Mouse (Mus musculus) C2C12 (cell line): ENCODE results near the gene Stk38l.

Experiments
- CEBPB ChIP-seq: IDR thresholded peaks from one replicate; pipeline ENCODE4 v1.6.1; 2011; ENCODE audit warnings: low read depth, mild to moderate bottlenecking, control low read depth, moderate library complexity
- CTCF ChIP-seq: IDR thresholded peaks from one replicate; pipeline ENCODE4 v1.5.1; 2011; ENCODE audit not compliant: control insufficient read depth, insufficient read depth, insufficient read length
- USF1 ChIP-seq: IDR thresholded peaks from one replicate; pipeline ENCODE4 v1.6.1; 2011; ENCODE audit warnings: low read depth, mild to moderate bottlenecking, control low read depth, moderate library complexity

DNA sequence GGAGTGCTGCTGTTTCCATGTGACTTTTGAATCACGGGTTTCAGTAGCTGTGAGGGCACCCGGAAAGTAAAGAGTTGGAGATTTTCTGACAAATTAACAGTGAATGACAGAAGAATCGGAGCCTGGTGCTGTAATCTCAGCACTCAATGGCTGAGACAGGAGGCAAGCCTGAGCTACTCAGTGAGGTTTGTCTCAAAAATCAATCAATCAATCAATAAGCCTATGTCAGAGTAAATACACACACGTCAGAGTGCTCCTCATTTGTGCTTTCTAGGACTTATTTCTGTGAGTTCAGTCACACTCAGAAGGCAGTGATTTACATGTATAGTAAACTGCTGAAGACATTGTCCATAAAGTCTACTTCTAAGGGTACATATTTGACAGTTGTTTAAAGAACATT, 40.5 kb downstream of the Stk38l start:
- TF ChIP-seq CTCF: no peak
- no peak for TF ChIP-seq USF1
- TF ChIP-seq CEBPB: no peak
